Mouse (Mus musculus) neural tube, embryonic 14.5 days (tissue): ENCODE results near the gene Zbtb18. TPM values are rescaled to one million over a fixed set of nuclear protein-coding genes. Genes with fewer than 3 reads are reported as not detected.

Experiments used
- ATAC-seq: fragments of 200-750 bp; cut with Nextera tagmentation; 2 replicates; pipeline ENCODE4 v1.8.0; 2017; ENCODE audit warnings: low read depth, mild to moderate bottlenecking, moderate TSS enrichment, moderate library complexity
- H3K27ac ChIP-seq: fragments of 300-500 bp; sonication (generic); 2 replicates; pipeline ENCODE4 v1.5.1; 2014; ENCODE audit warnings: low read depth, mild to moderate bottlenecking, control low read depth, low read length, moderate library complexity, mixed read lengths
- H3K27me3 ChIP-seq: fragments of 300-500 bp; sonication (generic); 2 replicates; pipeline ENCODE4 v1.6.1; 2014; ENCODE audit warnings: low read length; ENCODE audit not compliant: control insufficient read depth, insufficient read depth
- H3K36me3 ChIP-seq: fragments of 300-500 bp; sonication (generic); 2 replicates; pipeline ENCODE4 v1.6.1; 2014; ENCODE audit warnings: low read length, mixed read lengths; ENCODE audit not compliant: control insufficient read depth, insufficient read depth
- H3K4me1 ChIP-seq: fragments of 300-500 bp; sonication (generic); 2 replicates; pipeline ENCODE4 v1.6.1; 2014; ENCODE audit warnings: low read length; ENCODE audit not compliant: control insufficient read depth, insufficient read depth
- H3K4me2 ChIP-seq: fragments of 300-500 bp; sonication (generic); 2 replicates; pipeline ENCODE4 v1.6.1; 2014; ENCODE audit warnings: mild to moderate bottlenecking, low read depth, low read length, control low read depth
- H3K4me3 ChIP-seq: fragments of 300-500 bp; sonication (generic); 2 replicates; pipeline ENCODE4 v1.5.1; 2014; ENCODE audit warnings: low read depth, low read length, control low read depth, mixed read lengths
- H3K9ac ChIP-seq: fragments of 300-500 bp; sonication (generic); replicated peaks from 2 replicates; pipeline ENCODE4 v1.6.1; 2014; ENCODE audit warnings: low read depth, mild to moderate bottlenecking, control low read depth, low read length, mixed read lengths
- H3K9me3 ChIP-seq: fragments of 300-500 bp; sonication (generic); 2 replicates; pipeline ENCODE4 v1.6.1; 2016; ENCODE audit warnings: low read length; ENCODE audit not compliant: control insufficient read depth
- WGBS: fragments of 180-500 bp; shearing (Covaris S2); extraction: QIAGEN DNeasy Blood & Tissue Kit; methylation state at CpG from one replicate; pipeline ENCODE4 v1.1.7; 2014; 5-methylcytosine and 5-hydroxymethylcytosine counted together
- polyA plus RNA-seq: library from polyadenylated mRNA; unstranded; fragments of >200 nt; fragmentation: Nextera tagmentation; extraction: Ambion mirVana; gene quantifications from 2 replicates; pipeline ENCODE4 v1.2.1, GENCODE M21; 2014

Gene Zbtb18
- polyA plus RNA-seq, 1 experiment from 2014 or later: 6.7 TPM

- Histone ChIP-seq H3K9me3 (no peaks in the 10 kb centered on the region), H3K36me3 (no peaks in the 10 kb centered on the region), H3K4me3 (no peak overlapping the region), H3K27ac (no peak overlapping the region), H3K4me1 (no peaks in the 10 kb centered on the region), H3K4me2 (no peak overlapping the region), H3K9ac (no peak overlapping the region), H3K27me3 (no peaks in the 10 kb centered on the region)
- WGBS: 58% methylated on average over 2 of the region's 2 CpGs
- ATAC-seq: no peak
Measured at GRCm38 (mm10) chr1:177459536-177459935, 17.4 kb downstream of the Zbtb18 start.

GRCm38 (mm10) chr1:177467150-177467549 lies 25.0 kb downstream of the Zbtb18 start:
- Histone ChIP-seq H3K4me3 (no peak overlapping the region), H3K9ac (no peak overlapping the region), H3K9me3 (no peaks in the 10 kb centered on the region), H3K4me1 (no peaks in the 10 kb centered on the region), H3K27me3 (no peaks in the 10 kb centered on the region), H3K36me3 (no peaks in the 10 kb centered on the region), H3K4me2 (no peak overlapping the region), H3K27ac (no peak overlapping the region)
- 59% methylated on average over 8 of the region's 8 CpGs for WGBS
- ATAC-seq: no peak

GRCm38 (mm10) chr1:177468436-177468835 lies 26.3 kb downstream of the Zbtb18 start:
- H3K4me3 ChIP-seq: no peak overlapping the region
- H3K9me3 ChIP-seq: no peaks in the 10 kb centered on the region
- 90% methylated on average over 5 of the region's 5 CpGs for WGBS
- H3K4me1 ChIP-seq: no peaks in the 10 kb centered on the region
- ATAC-seq: no peak
- H3K27me3 ChIP-seq: no peaks in the 10 kb centered on the region
- no peak overlapping the region for H3K27ac ChIP-seq
- H3K36me3 ChIP-seq: no peaks in the 10 kb centered on the region
- no peak overlapping the region for H3K9ac ChIP-seq
- no peak overlapping the region for H3K4me2 ChIP-seq

GRCm38 (mm10) chr1:177470091-177470490 lies 27.9 kb downstream of the Zbtb18 start:
- no peak overlapping the region for H3K4me2 ChIP-seq
- no peaks in the 10 kb centered on the region for H3K9me3 ChIP-seq
- ATAC-seq: no peak
- no peaks in the 10 kb centered on the region for H3K27me3 ChIP-seq
- no peaks in the 10 kb centered on the region for H3K4me1 ChIP-seq
- WGBS: 77% methylated on average over 4 of the region's 4 CpGs
- no peak overlapping the region for H3K9ac ChIP-seq
- H3K36me3 ChIP-seq: no peaks in the 10 kb centered on the region
- no peak overlapping the region for H3K27ac ChIP-seq
- H3K4me3 ChIP-seq: no peak overlapping the region

- WGBS: 82% methylated on average over 2 of the region's 2 CpGs
- H3K27ac ChIP-seq: no peak overlapping the region
- ATAC-seq: no peak
- no peak overlapping the region for H3K4me3 ChIP-seq
- no peaks in the 10 kb centered on the region for H3K36me3 ChIP-seq
- no peaks in the 10 kb centered on the region for H3K27me3 ChIP-seq
- no peak overlapping the region for H3K4me2 ChIP-seq
- no peaks in the 10 kb centered on the region for H3K4me1 ChIP-seq
- no peak overlapping the region for H3K9ac ChIP-seq
- no peaks in the 10 kb centered on the region for H3K9me3 ChIP-seq
Measured at GRCm38 (mm10) chr1:177470951-177471350, 28.8 kb downstream of the Zbtb18 start.

- WGBS: 84% methylated on average over 13 of the region's 13 CpGs
- ATAC-seq: no peak
Measured at GRCm38 (mm10) chr1:177475542-177476197, 33.5 kb downstream of the Zbtb18 start.

GRCm38 (mm10) chr1:177478578-177478977 lies 36.4 kb downstream of the Zbtb18 start:
- WGBS: 91% methylated on average over 2 of the region's 2 CpGs

More at GRCm38 (mm10) chr1:177475542-177476197, 33.5 kb downstream of the Zbtb18 start:
- H3K4me3 ChIP-seq: no peak overlapping the region
- no peaks in the 10 kb centered on the region for H3K9me3 ChIP-seq
- H3K27me3 ChIP-seq: no peaks in the 10 kb centered on the region
- H3K9ac ChIP-seq: no peak overlapping the region
- H3K4me2 ChIP-seq: no peak overlapping the region
- H3K27ac ChIP-seq: no peak overlapping the region
- H3K36me3 ChIP-seq: no peaks in the 10 kb centered on the region
- H3K4me1 ChIP-seq: no peaks in the 10 kb centered on the region

GRCm38 (mm10) chr1:177479356-177480004 lies 37.3 kb downstream of the Zbtb18 start:
- no peak for ATAC-seq
- Histone ChIP-seq H3K9ac (no peak overlapping the region), H3K4me1 (no peaks in the 10 kb centered on the region), H3K4me3 (no peak overlapping the region), H3K27me3 (no peaks in the 10 kb centered on the region), H3K9me3 (no peaks in the 10 kb centered on the region), H3K4me2 (no peak overlapping the region), H3K27ac (no peak overlapping the region), H3K36me3 (no peaks in the 10 kb centered on the region)
- WGBS: 72% methylated on average over 10 of the region's 10 CpGs

More at GRCm38 (mm10) chr1:177478578-177478977, 36.4 kb downstream of the Zbtb18 start:
- no peaks in the 10 kb centered on the region for H3K27me3 ChIP-seq
- H3K9me3 ChIP-seq: no peaks in the 10 kb centered on the region
- no peaks in the 10 kb centered on the region for H3K36me3 ChIP-seq
- no peak overlapping the region for H3K27ac ChIP-seq
- no peak for ATAC-seq
- no peak overlapping the region for H3K4me2 ChIP-seq
- no peak overlapping the region for H3K4me3 ChIP-seq
- H3K4me1 ChIP-seq: no peaks in the 10 kb centered on the region
- no peak overlapping the region for H3K9ac ChIP-seq

- WGBS: 94% methylated on average over 2 of the region's 2 CpGs
- Histone ChIP-seq H3K4me1 (no peaks in the 10 kb centered on the region), H3K9ac (no peak overlapping the region), H3K4me3 (no peak overlapping the region), H3K27me3 (no peaks in the 10 kb centered on the region), H3K4me2 (no peak overlapping the region), H3K9me3 (no peaks in the 10 kb centered on the region), H3K36me3 (no peaks in the 10 kb centered on the region), H3K27ac (no peak overlapping the region)
- no peak for ATAC-seq
Measured at GRCm38 (mm10) chr1:177483612-177484011, 41.5 kb downstream of the Zbtb18 start.
